Mouse (Mus musculus): ENCODE measurements around the gene 2410015M20Rik.

DNA sequence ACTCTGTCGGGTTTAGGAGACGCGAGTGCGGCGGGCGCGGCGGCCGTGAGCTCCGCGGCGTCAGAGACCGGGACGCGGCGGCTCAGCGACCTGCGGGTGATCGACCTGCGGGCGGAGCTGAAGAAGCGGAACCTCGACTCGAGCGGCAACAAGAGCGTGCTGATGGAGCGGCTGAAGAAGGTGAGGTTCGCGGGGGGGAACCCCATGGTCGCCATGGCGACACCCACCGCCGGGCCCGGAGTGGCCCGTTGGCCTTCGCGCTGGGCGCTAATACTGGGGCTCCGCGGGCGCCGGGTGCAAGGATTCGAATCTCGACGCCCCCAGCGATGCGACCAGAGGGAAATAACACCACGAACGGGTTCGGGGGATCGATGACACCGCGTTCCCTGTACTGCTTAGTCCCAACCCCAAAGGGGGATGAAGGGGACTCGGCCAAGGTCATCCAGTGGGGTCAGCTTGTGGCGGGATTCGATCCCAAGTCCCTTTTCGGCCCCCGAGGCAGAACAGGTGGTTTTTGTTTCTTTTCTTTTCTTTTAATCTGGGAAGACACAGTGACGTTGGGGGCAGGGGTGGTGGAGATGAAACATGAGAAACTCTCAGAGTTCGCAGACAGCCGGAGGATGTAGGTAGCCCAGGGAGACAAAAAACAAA lies 24.3 kb downstream of the 2410015M20Rik start:
- TF ChIP-seq CTCF (IDR thresholded peaks at IDR 0.05; ENCODE audit: low read depth, low read length) (no peak), POLR2A (IDR thresholded peaks at IDR 0.05; ENCODE audit: extremely low read depth, insufficient read depth, low read length) (no peak)
